Mouse (Mus musculus): ENCODE data around the gene Ptpn22. TPM values are rescaled to one million over a fixed set of nuclear protein-coding genes. Genes with fewer than 3 reads are reported as not detected.

The Ptpn22 gene
- total and polyA plus RNA-seq, 3 experiments: 21.9 to 90.9 (median 46.9) TPM

DNA sequence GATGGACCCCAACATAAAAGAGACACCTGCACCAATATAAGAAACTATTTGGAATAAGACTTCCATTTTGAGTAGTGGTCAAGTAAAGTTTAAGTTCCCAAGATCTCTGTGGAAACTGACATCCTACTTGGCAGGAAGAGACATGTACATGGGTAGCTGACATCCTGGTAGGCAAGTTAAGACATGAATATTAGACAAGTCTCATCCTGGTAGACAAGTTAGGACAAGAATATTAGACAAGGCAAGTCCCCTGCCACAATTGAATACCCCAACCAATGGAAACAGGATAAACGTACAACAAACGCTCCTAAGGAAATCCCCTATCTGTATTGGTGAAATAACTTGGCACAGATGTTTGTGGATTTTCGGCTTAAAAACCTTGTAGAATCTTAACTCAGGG is 33.8 kb downstream of the Ptpn22 start:
- Histone ChIP-seq H3K27ac (ENCODE audit: insufficient read depth, low read depth) (peak overlapping the region; percentile 73; the same call in 1 of the 2 replicates), H3K27me3 (replicated peaks) (no peaks in the 10 kb centered on the region), H3K4me3 (replicated peaks in 1 of 3; ENCODE audit: low read depth in 2 of 3, low read length in 2 of 3, poor library complexity in 1 of 3) (no peak overlapping the region), H3K9me3 (replicated peaks; ENCODE audit: low read length) (no peaks in the 10 kb centered on the region), H3K36me3 (replicated peaks in 1 of 2; ENCODE audit: control insufficient read depth in 1 of 2, insufficient read depth in 1 of 2, low read length in 1 of 2) (peaks cover 48 to 75% of the 10 kb centered on the region in 2 experiments), H3K9ac (ENCODE audit: insufficient read depth, low read depth) (no peak overlapping the region), H3K4me2 (ENCODE audit: insufficient read depth, low read depth, poor library complexity, severe bottlenecking) (no peak overlapping the region), H3K4me1 (ENCODE audit: control insufficient read depth in 1 of 2, insufficient read depth in 2 of 2) (peaks cover 7 to 30% of the 10 kb centered on the region in 2 experiments), H3K79me2 (replicated peaks; ENCODE audit: control insufficient read depth, extremely low read depth, insufficient read depth, poor library complexity, severe bottlenecking) (peaks cover 2% of the 10 kb centered on the region; the same call in 1 of the 2 replicates)
- in situ Hi-C loops (cut with MboI; ENCODE audit: low pct_ligation_motif_present, low pct_unique_long_range_greater_than_20kb, low sequenced_read_pairs): no loop called here
- dilution Hi-C loops (cut with MboI; ENCODE audit: extremely low pct_ligation_motif_present, extremely low pct_unique_long_range_greater_than_20kb, low sequenced_read_pairs): no loop called here
- no peak for TF ChIP-seq HCFC1 (IDR thresholded peaks at IDR 0.05; ENCODE audit: low read depth, low read length)
- peak; percentile 29; the same call in 1 of the 2 replicates for TF ChIP-seq BHLHE40 (IDR thresholded peaks at IDR 0.05; ENCODE audit: low read depth, low read length)
- TF ChIP-seq MEF2A (IDR thresholded peaks at IDR 0.05; ENCODE audit: borderline replicate concordance, low read depth, low read length): 0 out of 2 replicates have a peak, but pooled peaks have one; percentile 40
- TF ChIP-seq UBTF (IDR thresholded peaks at IDR 0.05; ENCODE audit: low read depth, low read length): no peak
- TF ChIP-seq KAT2A (IDR thresholded peaks at IDR 0.05; ENCODE audit: insufficient replicate concordance, low read length): no peak
- TF ChIP-seq SIN3A (IDR thresholded peaks at IDR 0.05; ENCODE audit: low read length): no peak
- TF ChIP-seq EP300 (IDR thresholded peaks at IDR 0.05; ENCODE audit: low read length): peak; percentile 47; the same call in 1 of the 2 replicates
- TF ChIP-seq ETS1 (conservative IDR thresholded peaks at IDR 0.05; ENCODE audit: low read depth, low read length): peak; percentile 48; the same call in 1 of the 2 replicates
- peak; percentile 33; the same call in 1 of the 2 replicates for TF ChIP-seq TCF12 (IDR thresholded peaks at IDR 0.05; ENCODE audit: low read depth, low read length)
- peak; percentile 99 for TF ChIP-seq CHD1 (IDR thresholded peaks at IDR 0.05; ENCODE audit: low read depth, low read length)
- TF ChIP-seq NRF1 (IDR thresholded peaks at IDR 0.05; ENCODE audit: low read depth, low read length): no peak
- peak; percentile 40 for DNase-seq (ENCODE audit: extremely low read depth)

DNA sequence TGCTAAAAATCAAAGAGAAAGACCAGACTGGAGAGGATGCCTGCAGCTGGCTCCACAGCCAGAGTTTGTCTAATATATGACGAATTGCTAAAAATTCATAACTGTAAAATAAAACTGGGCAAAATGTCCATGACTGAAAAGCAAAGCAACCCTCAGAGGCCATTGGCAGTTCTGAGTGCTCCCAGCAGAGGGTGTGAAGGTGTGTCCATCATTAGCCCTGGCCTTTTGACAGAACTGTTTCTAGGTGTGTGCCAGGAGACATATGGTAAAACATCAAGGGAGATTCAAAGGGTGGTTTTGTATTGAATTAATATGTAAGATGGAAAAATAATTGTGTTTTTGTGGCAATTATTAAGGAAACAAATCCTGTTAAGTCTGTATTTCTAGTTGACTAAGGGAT is 45.1 kb downstream of the Ptpn22 start:
- DNase-seq (ENCODE audit: extremely low read depth): peak; percentile 49

More for the DNA sequence above, 45.1 kb downstream of the Ptpn22 start:
- no peak for TF ChIP-seq ZMIZ1 (IDR thresholded peaks at IDR 0.05; ENCODE audit: low read depth, low read length)
- 0 out of 2 replicates have a peak, but pooled peaks have one; percentile 25 for TF ChIP-seq MYC (IDR thresholded peaks at IDR 0.05; ENCODE audit: low read depth, low read length)
- TF ChIP-seq RAD21 (IDR thresholded peaks at IDR 0.05; ENCODE audit: low read depth, low read length): peak; percentile 61
- TF ChIP-seq POLR2A (IDR thresholded peaks at IDR 0.05; ENCODE audit: low read depth, low read length): no peak
- TF ChIP-seq USF2 (conservative IDR thresholded peaks at IDR 0.05; ENCODE audit: low read depth, low read length): no peak
- peak; percentile 77 for TF ChIP-seq SMC3 (IDR thresholded peaks at IDR 0.05; ENCODE audit: low read depth, low read length)
- no peak for TF ChIP-seq BHLHE40 (IDR thresholded peaks at IDR 0.05; ENCODE audit: low read depth, low read length)
- TF ChIP-seq MAZ (IDR thresholded peaks at IDR 0.05; ENCODE audit: low read depth, low read length): no peak
- peak; percentile 22 to 64; a peak in 2 of 4 replicates for TF ChIP-seq CTCF (conservative IDR thresholded peaks at IDR 0.05 in 1 of 2, IDR thresholded peaks at IDR 0.05 in 1 of 2; ENCODE audit: low read depth in 2 of 2, low read length in 2 of 2)
- dilution Hi-C loops (cut with MboI; ENCODE audit: extremely low pct_ligation_motif_present, extremely low pct_unique_long_range_greater_than_20kb, low sequenced_read_pairs): no loop called here
- peaks cover 6 to 8% of the 10 kb centered on the region in 2 experiments for H3K4me1 ChIP-seq (ENCODE audit: control insufficient read depth in 1 of 2, insufficient read depth in 2 of 2)
- no peak overlapping the region for H3K27ac ChIP-seq (ENCODE audit: insufficient read depth, low read depth)
- no peak overlapping the region for H3K4me3 ChIP-seq (replicated peaks in 1 of 3; ENCODE audit: low read depth in 2 of 3, low read length in 2 of 3, poor library complexity in 1 of 3)
- H3K9me3 ChIP-seq (replicated peaks; ENCODE audit: low read length): no peaks in the 10 kb centered on the region
- H3K4me2 ChIP-seq (ENCODE audit: insufficient read depth, low read depth, poor library complexity, severe bottlenecking): no peak overlapping the region
- H3K79me2 ChIP-seq (replicated peaks; ENCODE audit: control insufficient read depth, extremely low read depth, insufficient read depth, poor library complexity, severe bottlenecking): no peaks in the 10 kb centered on the region
- in situ Hi-C loops (cut with MboI; ENCODE audit: low pct_ligation_motif_present, low pct_unique_long_range_greater_than_20kb, low sequenced_read_pairs): no loop called here
- no peaks in the 10 kb centered on the region for H3K27me3 ChIP-seq (replicated peaks)
- no peak overlapping the region for H3K9ac ChIP-seq (ENCODE audit: insufficient read depth, low read depth)
- H3K36me3 ChIP-seq (replicated peaks in 1 of 2; ENCODE audit: control insufficient read depth in 1 of 2, insufficient read depth in 1 of 2, low read length in 1 of 2): peaks cover 39 to 81% of the 10 kb centered on the region in 2 experiments

All from CH12.LX (cell line).